Mouse (Mus musculus): ENCODE measurements around the gene Hsd11b2. TPM values are rescaled to one million over a fixed set of nuclear protein-coding genes. Genes with fewer than 3 reads are reported as not detected.
A peak's percentile ranks its signal among the peaks of the same experiment; 100 is the strongest.

Hsd11b2 gene
- total RNA-seq, 1 experiment from 2014 or later = not detected

DNA sequence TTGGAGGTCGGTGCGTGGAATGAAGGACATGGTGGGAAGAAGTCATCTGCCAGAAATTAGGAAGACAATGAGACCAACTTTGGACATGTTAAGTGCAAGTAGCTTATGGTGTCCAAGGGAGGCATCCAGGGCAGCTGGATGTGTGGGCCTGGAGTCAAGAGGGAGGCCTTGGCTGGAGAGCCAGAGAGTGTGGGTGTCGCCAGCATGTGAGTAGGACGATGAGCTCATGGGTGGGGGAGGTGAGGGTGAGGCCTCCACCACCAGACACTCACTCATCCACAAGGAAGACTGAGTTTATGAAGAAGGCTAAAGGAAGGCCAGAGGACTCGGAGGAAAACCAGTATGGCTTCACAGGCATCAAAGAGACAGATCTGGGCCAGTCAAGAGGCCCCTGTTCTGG lies 3.9 kb upstream of the Hsd11b2 start:
- ATAC-seq (replicated peaks in 1 of 2; ENCODE audit: insufficient read depth in 1 of 2, low FRiP score in 2 of 2, low TSS enrichment in 1 of 2, low read depth in 1 of 2, poor library complexity in 2 of 2, severe bottlenecking in 2 of 2) = no peak

DNA sequence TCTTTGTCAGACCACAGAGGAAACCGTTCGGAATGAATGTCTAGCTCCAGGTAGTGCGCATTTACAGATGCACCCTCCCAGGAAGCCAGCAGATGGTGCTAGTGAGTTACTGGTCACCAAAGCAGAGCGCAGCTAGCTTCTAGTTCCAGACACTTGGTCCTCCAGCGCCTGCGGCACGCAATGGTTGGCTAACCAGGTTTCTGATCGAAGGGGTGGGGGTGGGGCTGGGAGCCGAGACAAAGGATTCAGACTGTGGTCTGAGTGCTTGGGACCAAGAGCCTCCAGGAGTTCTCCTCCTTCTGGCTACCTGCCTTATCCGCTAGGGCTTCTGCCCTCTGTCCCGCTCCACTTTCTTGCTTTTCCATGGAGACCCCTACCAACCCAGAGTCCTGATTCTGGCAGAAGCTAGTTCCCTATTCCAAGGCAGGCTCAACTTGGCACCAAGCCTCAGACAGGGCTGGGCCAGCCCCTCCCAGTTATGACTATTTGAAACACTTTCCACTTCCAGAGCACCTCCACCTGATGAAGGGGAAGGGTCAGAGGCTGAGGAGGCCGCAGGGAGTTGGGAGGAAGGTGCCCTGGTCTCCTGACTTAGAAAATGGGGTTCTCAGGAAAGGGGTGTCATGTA lies 2.4 kb upstream of the Hsd11b2 start:
- peak; percentile 62 to 70 for ATAC-seq (replicated peaks in 1 of 2; ENCODE audit: insufficient read depth in 1 of 2, low FRiP score in 2 of 2, low TSS enrichment in 1 of 2, low read depth in 1 of 2, poor library complexity in 2 of 2, severe bottlenecking in 2 of 2)

DNA sequence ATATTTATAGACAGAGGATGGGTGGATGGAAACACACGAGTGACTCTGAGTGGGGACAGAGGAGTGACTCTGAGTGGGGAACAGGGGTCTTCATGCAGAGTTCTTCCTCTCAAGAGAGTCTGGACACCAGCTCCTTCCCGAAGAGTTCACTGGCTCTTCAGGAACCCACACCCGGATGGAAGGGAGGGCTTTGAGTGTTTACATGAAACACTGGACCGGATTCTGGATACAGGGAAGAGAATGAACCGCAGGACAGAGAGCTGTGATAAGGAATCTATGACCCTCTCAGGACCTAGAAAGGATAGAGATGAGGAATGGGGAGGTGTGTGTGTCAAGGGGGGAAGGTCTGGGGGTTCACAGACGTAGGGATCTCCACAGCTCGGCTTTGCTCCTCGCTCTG lies 1.2 kb upstream of the Hsd11b2 start:
- ATAC-seq (replicated peaks in 1 of 2; ENCODE audit: insufficient read depth in 1 of 2, low FRiP score in 2 of 2, low TSS enrichment in 1 of 2, low read depth in 1 of 2, poor library complexity in 2 of 2, severe bottlenecking in 2 of 2) = no peak

DNA sequence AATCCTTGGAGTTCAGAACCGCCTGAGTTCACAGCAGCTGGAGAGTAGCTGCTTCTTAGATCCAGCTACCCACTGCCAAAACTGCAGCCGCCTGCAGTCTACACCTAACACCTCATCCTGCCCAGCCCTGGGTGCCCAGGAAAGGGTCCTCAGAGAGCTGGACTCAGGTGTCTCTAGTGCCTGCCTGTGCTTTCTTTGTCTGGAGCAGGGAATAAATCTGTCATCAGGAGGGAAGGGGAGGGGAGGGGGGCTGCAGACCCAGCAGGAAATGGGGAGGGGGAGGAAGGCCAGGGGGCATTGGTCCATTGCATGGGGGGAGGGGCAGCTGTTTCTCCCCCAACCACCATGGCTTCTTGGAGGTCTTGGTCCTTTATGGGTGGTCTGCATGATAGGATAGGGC lies 1.0 kb downstream of the Hsd11b2 start:
- ATAC-seq (replicated peaks in 1 of 2; ENCODE audit: insufficient read depth in 1 of 2, low FRiP score in 2 of 2, low TSS enrichment in 1 of 2, low read depth in 1 of 2, poor library complexity in 2 of 2, severe bottlenecking in 2 of 2) = no peak

DNA sequence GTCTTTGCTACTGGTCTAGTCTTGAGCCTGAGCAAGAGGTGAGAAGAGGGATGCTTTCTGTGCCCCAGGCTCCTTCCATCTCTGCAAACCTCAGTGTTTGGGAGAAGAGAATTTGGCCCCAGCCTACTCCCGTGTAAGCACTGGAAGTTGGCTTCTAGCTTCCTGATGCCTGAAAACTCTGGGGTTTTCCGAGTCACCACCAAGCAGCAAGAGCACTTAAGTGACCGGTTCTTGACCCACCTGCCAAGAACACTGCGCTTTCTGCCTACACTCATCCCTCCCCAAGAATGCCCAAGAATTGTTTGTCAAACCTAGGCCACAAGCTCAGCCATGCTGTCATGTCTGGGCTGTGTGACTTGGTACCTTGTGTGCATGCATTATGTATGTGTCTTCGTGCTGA lies 2.0 kb downstream of the Hsd11b2 start:
- no peak for ATAC-seq (replicated peaks in 1 of 2; ENCODE audit: insufficient read depth in 1 of 2, low FRiP score in 2 of 2, low TSS enrichment in 1 of 2, low read depth in 1 of 2, poor library complexity in 2 of 2, severe bottlenecking in 2 of 2)

DNA sequence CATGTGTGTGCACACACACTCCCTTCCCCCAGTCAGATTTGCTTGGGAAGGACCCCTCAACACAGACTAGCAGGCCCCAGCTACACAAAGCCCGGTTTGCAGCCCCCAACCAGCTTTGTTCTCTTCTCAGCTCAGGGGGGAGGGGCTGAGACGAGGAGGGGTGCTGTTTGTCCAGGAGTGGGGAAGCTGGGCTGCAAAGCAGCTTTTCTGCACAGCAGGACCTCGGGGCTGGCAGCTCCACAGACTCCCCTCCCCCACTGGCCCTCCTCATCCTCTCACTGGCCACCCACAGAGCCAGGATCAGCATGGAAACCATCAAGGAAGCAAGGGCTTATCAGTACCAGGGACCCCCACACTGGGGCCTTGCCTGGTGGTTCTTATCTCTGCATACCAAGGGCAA lies 2.5 kb downstream of the Hsd11b2 start:
- no peak for ATAC-seq (replicated peaks in 1 of 2; ENCODE audit: insufficient read depth in 1 of 2, low FRiP score in 2 of 2, low TSS enrichment in 1 of 2, low read depth in 1 of 2, poor library complexity in 2 of 2, severe bottlenecking in 2 of 2)

DNA sequence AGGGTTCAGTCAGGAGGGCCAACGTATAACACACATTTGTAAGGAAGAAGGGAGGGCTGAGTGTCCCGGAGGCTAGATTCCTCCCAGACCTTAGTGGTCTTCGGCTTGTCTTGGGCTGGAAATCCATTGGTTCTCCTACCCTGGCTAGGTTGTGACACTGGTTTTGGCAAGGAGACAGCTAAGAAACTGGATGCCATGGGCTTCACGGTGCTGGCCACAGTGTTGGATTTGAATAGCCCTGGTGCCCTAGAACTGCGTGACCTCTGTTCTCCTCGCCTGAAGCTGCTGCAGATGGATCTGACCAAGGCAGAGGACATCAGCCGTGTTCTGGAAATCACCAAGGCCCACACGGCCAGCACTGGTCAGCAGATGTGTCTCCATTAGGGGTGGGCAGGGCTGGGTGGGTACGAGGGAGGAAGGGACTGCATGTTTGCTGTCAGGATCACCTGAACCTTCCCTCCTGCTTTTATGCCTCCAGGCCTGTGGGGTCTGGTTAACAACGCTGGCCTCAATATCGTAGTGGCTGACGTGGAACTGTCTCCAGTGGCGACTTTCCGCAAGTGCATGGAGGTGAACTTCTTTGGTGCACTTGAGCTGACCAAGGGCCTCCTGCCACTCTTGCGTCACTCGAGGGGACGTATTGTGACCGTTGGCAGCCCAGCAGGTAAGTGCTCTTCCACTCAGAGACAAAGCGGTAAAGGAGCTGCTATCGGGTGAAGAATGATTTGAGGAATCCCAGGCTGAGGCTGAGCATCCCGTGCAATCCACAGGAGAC lies 3.6 kb downstream of the Hsd11b2 start:
- ATAC-seq (replicated peaks in 1 of 2; ENCODE audit: insufficient read depth in 1 of 2, low FRiP score in 2 of 2, low TSS enrichment in 1 of 2, low read depth in 1 of 2, poor library complexity in 2 of 2, severe bottlenecking in 2 of 2) = no peak

DNA sequence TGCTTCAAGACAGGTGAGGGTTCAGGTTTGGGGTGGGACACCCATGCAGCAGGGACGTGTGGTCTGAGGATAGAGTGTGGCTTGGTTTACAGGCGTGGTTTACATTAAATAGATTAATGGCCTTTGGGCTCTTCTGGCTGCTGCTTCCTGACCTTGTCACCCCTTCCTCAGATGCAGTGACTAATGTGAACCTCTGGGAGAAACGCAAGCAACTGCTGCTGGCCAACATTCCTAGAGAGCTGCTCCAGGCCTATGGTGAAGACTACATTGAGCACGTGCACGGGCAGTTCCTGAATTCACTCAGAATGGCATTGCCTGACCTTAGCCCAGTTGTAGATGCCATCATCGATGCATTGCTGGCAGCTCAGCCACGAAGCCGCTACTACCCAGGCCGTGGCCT lies 4.3 kb downstream of the Hsd11b2 start:
- no peak for ATAC-seq (replicated peaks in 1 of 2; ENCODE audit: insufficient read depth in 1 of 2, low FRiP score in 2 of 2, low TSS enrichment in 1 of 2, low read depth in 1 of 2, poor library complexity in 2 of 2, severe bottlenecking in 2 of 2)

DNA sequence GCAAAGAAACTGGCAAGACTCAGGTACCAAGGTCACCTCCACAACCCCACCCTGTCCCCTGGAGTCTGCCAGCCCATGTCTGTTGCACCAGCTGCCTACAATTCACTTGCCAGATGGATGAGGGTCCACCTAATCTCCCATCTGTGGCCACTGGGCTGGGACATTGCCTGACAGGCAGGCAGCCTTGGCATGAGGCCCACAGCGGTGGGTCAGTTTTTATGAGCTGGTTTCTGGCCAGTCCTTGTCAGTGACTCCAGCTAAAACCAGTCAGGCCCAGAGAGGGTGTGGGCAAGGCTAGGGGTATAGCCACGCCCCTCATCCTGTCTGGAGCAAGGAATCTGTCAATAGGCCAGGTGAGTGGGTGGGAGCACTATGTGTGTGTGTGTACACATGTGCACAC lies 8.6 kb downstream of the Hsd11b2 start:
- ATAC-seq (replicated peaks in 1 of 2; ENCODE audit: insufficient read depth in 1 of 2, low FRiP score in 2 of 2, low TSS enrichment in 1 of 2, low read depth in 1 of 2, poor library complexity in 2 of 2, severe bottlenecking in 2 of 2) = no peak

DNA sequence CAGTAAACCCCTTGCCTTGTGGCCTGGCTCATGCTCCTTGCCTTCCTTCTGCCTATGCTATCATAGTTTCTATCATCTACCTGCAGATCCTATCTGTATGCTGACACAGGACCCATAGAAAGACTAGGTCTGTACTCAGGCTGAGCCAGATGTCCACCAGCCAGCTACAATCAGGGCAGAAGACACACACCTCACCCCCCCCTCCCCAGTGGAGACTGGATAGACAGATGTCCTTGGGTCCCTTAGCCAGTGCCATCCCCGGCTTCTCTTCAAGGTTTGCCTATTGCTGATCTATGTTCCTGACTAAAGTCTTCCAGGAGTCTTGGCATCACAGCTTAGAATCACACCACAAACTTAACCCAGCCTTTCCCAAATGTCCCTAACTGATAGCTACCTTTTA lies 9.7 kb downstream of the Hsd11b2 start:
- ATAC-seq (replicated peaks in 1 of 2; ENCODE audit: insufficient read depth in 1 of 2, low FRiP score in 2 of 2, low TSS enrichment in 1 of 2, low read depth in 1 of 2, poor library complexity in 2 of 2, severe bottlenecking in 2 of 2) = no peak

DNA sequence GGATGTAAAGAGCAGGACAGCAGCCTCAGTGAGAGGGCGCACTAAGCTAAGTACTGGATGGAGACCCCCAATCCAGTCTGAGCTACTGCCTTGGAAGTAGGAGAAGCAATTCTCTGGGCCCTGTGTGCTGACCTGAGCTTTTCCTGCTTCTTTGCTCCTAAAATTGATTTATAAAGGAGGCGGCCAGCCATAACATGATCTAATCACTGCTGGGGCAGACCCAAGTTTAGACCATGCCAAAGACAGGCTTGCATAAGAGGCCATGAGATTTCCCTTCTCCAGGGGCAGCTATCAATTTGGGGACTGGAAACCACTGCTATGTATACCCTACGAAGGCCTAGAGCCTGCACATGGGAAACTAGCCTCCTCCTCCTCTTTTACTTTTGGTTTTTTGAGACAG lies 10.7 kb downstream of the Hsd11b2 start:
- no peak for ATAC-seq (replicated peaks in 1 of 2; ENCODE audit: insufficient read depth in 1 of 2, low FRiP score in 2 of 2, low TSS enrichment in 1 of 2, low read depth in 1 of 2, poor library complexity in 2 of 2, severe bottlenecking in 2 of 2)

DNA sequence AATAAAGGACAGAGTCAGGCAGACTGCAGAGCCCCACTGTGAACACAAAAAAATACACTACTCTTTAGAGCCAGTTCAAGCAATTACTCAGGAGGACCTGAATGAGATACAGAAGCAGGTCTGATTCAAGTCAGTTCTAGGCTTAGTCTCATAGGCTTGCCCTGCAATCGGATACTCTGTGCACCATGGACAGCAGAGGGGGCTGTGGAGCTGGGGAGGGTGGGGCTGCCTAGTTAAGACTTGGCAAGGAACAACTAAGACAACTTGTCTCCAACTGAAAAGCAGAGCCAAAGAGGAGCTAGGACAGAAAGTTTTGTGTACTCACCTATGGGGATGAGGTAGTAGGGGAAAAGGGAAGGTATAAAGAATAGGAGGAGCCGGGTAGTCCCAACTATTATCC lies 13.2 kb downstream of the Hsd11b2 start:
- peak in 1 of 2 experiments; percentile 43; a peak in 1 of 4 replicates for ATAC-seq (replicated peaks in 1 of 2; ENCODE audit: insufficient read depth in 1 of 2, low FRiP score in 2 of 2, low TSS enrichment in 1 of 2, low read depth in 1 of 2, poor library complexity in 2 of 2, severe bottlenecking in 2 of 2)

DNA sequence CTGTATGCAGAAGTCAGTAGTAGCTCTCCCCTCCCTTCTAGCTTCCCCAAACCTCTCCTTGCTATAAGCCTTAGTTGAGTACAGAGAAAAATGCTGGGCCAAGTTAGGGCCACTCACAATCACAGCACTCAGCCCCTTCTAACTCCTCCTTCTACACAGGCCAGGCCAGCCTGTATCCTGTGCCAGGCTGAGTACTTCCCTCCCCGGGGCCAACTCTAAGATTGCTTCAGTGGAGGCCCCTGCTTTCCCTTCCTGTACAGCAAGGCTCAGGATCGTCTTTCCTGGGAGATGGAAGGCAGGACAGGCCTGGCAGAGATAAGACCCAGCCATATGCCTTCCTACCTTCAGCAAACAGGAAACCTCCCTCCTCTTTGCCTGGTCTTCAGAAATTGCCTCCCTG lies 14.9 kb downstream of the Hsd11b2 start:
- no peak for ATAC-seq (replicated peaks in 1 of 2; ENCODE audit: insufficient read depth in 1 of 2, low FRiP score in 2 of 2, low TSS enrichment in 1 of 2, low read depth in 1 of 2, poor library complexity in 2 of 2, severe bottlenecking in 2 of 2)

DNA sequence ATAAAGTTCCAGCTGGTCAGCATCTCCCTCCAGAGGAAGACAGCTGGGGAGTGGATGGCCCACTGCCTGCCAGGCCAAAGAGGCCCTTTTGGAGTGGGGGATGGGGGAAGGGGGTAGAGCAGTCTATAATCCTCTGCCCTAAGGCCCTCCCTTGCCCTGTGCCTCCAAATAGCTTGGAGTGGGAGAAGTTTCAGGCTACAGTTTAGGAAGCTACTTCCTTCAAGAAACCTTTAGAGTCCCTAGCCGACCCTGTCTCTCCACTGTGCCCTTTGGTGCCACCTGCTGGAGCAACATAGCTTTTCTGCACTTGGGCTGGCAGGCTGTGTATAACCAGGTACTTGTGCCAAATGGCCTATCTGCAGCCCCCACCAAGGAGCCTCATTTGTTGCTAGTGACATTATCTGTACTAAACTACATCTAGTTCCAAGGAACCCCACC lies 15.4 kb downstream of the Hsd11b2 start:
- peak; percentile 87 for ATAC-seq (replicated peaks in 1 of 2; ENCODE audit: insufficient read depth in 1 of 2, low FRiP score in 2 of 2, low TSS enrichment in 1 of 2, low read depth in 1 of 2, poor library complexity in 2 of 2, severe bottlenecking in 2 of 2)

DNA sequence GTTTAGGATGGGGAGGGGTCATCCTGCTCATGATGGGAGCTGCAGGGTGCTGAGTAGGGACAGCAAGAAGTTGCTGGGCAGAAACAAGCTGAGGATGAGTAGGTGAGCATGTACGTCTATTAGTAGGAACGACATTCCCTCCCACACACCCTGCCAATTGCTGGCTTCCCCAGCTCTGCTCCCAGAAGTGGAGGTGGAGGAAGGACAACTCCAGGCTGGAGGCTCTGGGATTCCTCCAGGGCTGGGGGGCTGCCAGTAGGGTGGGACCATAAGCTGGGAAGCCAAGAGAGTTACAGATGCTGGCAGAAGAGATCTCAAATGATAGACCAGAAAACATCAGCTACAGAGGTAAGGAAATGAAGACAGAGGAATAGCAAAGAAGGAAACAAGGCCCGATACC lies 18.0 kb downstream of the Hsd11b2 start:
- no peak for ATAC-seq (replicated peaks in 1 of 2; ENCODE audit: insufficient read depth in 1 of 2, low FRiP score in 2 of 2, low TSS enrichment in 1 of 2, low read depth in 1 of 2, poor library complexity in 2 of 2, severe bottlenecking in 2 of 2)

DNA sequence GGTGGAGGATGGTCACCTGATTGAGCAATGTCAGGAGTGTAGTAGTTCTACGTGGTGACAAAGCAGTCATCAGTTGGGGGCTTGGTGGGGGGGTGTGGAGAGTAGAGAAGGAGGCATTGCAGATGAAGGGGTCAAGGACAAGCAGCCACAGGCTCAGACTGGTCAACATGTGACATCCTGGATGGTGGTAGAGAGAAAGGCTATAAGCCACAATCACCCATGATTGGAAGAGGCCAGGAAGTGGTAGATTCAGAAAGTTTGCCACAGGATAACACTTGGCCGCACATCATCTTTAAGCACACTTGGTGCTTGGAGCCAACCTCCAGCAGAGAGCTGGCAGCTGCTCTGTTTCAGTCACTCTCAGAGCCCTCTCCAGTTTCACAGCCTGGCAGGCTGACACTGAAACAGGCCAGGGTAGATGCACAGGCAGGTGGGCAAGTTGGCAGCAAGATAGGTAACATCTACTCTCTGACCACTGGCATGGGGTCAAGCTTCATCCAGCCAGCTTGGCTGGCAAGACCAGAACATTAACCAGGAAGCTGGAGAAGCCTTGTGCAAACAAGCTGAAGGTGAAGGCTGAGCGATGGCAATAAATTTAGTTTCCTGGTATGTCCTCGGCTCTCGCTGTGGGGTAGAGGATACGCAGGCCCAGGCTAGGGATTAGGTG lies 18.6 kb downstream of the Hsd11b2 start:
- no peak for ATAC-seq (replicated peaks in 1 of 2; ENCODE audit: insufficient read depth in 1 of 2, low FRiP score in 2 of 2, low TSS enrichment in 1 of 2, low read depth in 1 of 2, poor library complexity in 2 of 2, severe bottlenecking in 2 of 2)

DNA sequence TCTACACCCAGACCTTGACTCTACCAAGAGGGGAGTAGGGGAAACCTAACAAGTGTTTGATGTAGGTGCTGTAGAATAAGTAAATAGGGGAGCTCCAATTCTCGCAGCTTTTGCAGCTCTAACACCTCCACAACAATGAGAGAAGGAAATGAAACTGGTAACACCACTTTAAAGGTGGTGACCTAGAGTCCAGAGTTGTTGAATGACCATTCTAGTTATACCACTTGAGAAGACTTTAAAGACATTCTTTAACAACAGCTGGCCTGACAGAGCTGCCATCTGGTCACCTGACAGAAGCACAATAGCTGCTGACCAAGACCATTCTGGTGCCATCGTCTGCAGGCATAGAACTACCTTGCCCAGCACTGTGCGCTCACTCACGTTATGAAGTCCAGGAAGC lies 20.4 kb downstream of the Hsd11b2 start:
- no peak for ATAC-seq (replicated peaks in 1 of 2; ENCODE audit: insufficient read depth in 1 of 2, low FRiP score in 2 of 2, low TSS enrichment in 1 of 2, low read depth in 1 of 2, poor library complexity in 2 of 2, severe bottlenecking in 2 of 2)

DNA sequence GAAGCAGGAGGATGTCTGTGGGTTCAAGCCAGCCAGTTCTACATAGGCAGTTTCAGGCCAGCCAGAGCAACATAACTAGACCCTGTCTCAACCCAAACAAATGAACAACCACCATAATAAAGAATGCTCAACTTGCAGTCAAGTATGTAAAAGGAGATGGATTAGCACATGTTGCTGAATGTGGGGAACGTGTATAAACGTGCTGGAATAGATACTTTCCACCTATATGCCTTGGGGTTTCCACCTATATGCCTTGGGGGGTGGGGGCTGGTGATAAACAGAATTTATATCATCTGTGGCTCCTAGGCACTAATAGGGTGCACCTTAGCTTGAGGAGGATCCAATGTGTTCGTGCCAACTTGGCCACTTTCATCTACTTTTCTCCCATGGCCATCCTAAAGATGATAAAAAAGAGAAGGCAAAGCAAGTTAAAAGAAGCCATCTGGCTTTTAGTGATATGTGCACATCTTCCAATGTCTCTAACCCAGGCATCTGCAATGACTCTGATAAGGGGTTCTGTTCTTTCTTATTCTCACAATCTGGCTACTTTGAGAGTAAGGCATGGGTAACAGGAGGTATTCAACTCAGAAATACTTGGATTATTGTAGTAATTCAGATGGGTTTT lies 23.6 kb downstream of the Hsd11b2 start:
- no peak; a peak in 1 of 4 replicates for ATAC-seq (replicated peaks in 1 of 2; ENCODE audit: insufficient read depth in 1 of 2, low FRiP score in 2 of 2, low TSS enrichment in 1 of 2, low read depth in 1 of 2, poor library complexity in 2 of 2, severe bottlenecking in 2 of 2)

Measured in hematopoietic stem cell, adult 5-6 weeks (primary cell).